In genomic region chr6:52260654-52261575, GRCm38 (mm10) we compare ENCODE assay signal across 8 mouse cellular contexts. TPM values are rescaled to one million over a fixed set of nuclear protein-coding genes. Genes with fewer than 3 reads are reported as not detected.
DNase-seq lines count a peak whose midpoint lies in the region; ATAC-seq and TF ChIP-seq lines count a peak whose summit lies in the region.

Gene Hoxa13 (minus strand): TSS chr6:52260880.

- 0 out of 2 replicates have a peak within 1 kb of the TSS, but pooled peaks have one; percentile 17 for H3K9ac ChIP-seq in lung, embryonic 14.5 days
- peak within 1 kb of the TSS; percentile 31 for H3K9ac ChIP-seq in intestine, postnatal 0 days (ENCODE audit: low read depth, low read length)
- no peak within 1 kb of the TSS for H3K9ac ChIP-seq in neural tube, embryonic 11.5 days (ENCODE audit: low read length)

- 1% methylated on average over 65 of the region's 72 CpGs for WGBS in lung, embryonic 14.5 days
- 1% methylated on average over 35 of the region's 72 CpGs for WGBS in intestine, postnatal 0 days
- whole genome bisulfite sequencing in neural tube, embryonic 11.5 days: 0% methylated on average over 26 of the region's 72 CpGs

- H3K4me2 ChIP-seq in lung, embryonic 14.5 days: peak within 1 kb of the TSS; percentile 67
- peak within 1 kb of the TSS; percentile 73 for H3K4me2 ChIP-seq in intestine, postnatal 0 days (replicated peaks; ENCODE audit: low read depth)
- H3K4me2 ChIP-seq in neural tube, embryonic 11.5 days (ENCODE audit: low read depth): peak within 1 kb of the TSS; percentile 48

- H3K27ac ChIP-seq in lung, embryonic 14.5 days (ENCODE audit: low read depth): no peak within 1 kb of the TSS
- H3K27ac ChIP-seq in intestine, postnatal 0 days (ENCODE audit: low read depth, low read length): no peak within 1 kb of the TSS
- H3K27ac ChIP-seq in neural tube, embryonic 11.5 days (ENCODE audit: low read depth, low read length): no peak within 1 kb of the TSS

- peak within 1 kb of the TSS; percentile 38 for H3K4me3 ChIP-seq in lung, embryonic 14.5 days (ENCODE audit: low read depth, low read length)
- peak within 1 kb of the TSS; percentile 45 for H3K4me3 ChIP-seq in intestine, postnatal 0 days (ENCODE audit: low read depth, low read length)
- peak within 1 kb of the TSS; percentile 26 for H3K4me3 ChIP-seq in neural tube, embryonic 11.5 days (ENCODE audit: low read depth, low read length)

- H3K4me1 ChIP-seq in lung, embryonic 14.5 days (ENCODE audit: insufficient read depth): no peaks in the 10 kb centered on the region
- no peaks in the 10 kb centered on the region for H3K4me1 ChIP-seq in intestine, postnatal 0 days (replicated peaks; ENCODE audit: control insufficient read depth, insufficient read depth, low read length)
- peaks cover 8% of the 10 kb centered on the region for H3K4me1 ChIP-seq in neural tube, embryonic 11.5 days (ENCODE audit: control insufficient read depth, insufficient read depth, low read length)

- H3K9me3 ChIP-seq in lung, embryonic 14.5 days (ENCODE audit: low read depth, low read length): no peaks in the 10 kb centered on the region
- no peaks in the 10 kb centered on the region for H3K9me3 ChIP-seq in intestine, postnatal 0 days (ENCODE audit: control insufficient read depth)
- H3K9me3 ChIP-seq in neural tube, embryonic 11.5 days (ENCODE audit: control insufficient read depth, low read length): no peaks in the 10 kb centered on the region

- H3K27me3 ChIP-seq in lung, embryonic 14.5 days (ENCODE audit: insufficient read depth, low read length): peaks cover 91% of the 10 kb centered on the region
- peaks cover 86% of the 10 kb centered on the region for H3K27me3 ChIP-seq in intestine, postnatal 0 days (replicated peaks; ENCODE audit: control insufficient read depth, insufficient read depth, low read length)
- peaks cover 92% of the 10 kb centered on the region for H3K27me3 ChIP-seq in neural tube, embryonic 11.5 days (ENCODE audit: control insufficient read depth, insufficient read depth, low read length)

- no peaks in the 10 kb centered on the region for H3K36me3 ChIP-seq in lung, embryonic 14.5 days (ENCODE audit: insufficient read depth)
- no peaks in the 10 kb centered on the region for H3K36me3 ChIP-seq in intestine, postnatal 0 days (ENCODE audit: control insufficient read depth, insufficient read depth)
- no peaks in the 10 kb centered on the region for H3K36me3 ChIP-seq in neural tube, embryonic 11.5 days (ENCODE audit: control insufficient read depth, insufficient read depth, low read length)

- no peak for TF ChIP-seq CTCF in lung, embryonic 14.5 days (IDR thresholded peaks at IDR 0.05; ENCODE audit: low read depth)
- TF ChIP-seq CTCF in intestine, postnatal 0 days (IDR thresholded peaks at IDR 0.05; ENCODE audit: low read depth): no peak

- DNase-seq in lung, embryonic 14.5 days: peak; percentile 63
- DNase-seq in lung, postnatal 10 days: no peak
- DNase-seq in embryo, embryonic 11 days: peak; percentile 81
- DNase-seq in neural tube, embryonic 11.5 days (ENCODE audit: low spot score): peak; percentile 49
- no peak for DNase-seq in Muller cell, postnatal 12 days (ENCODE audit: inconsistent ontology term)
- DNase-seq in layer of hippocampus, postnatal 25 days (ENCODE audit: extremely low spot score in 1 of 2, low spot score in 1 of 2): no peak

- peak; percentile 82; the same call in 1 of the 2 replicates for ATAC-seq in lung, embryonic 14.5 days (ENCODE audit: insufficient read depth)
- ATAC-seq in intestine, postnatal 0 days: peak; percentile 31; the same call in 1 of the 2 replicates
- ATAC-seq in neural tube, embryonic 11.5 days (ENCODE audit: insufficient read depth, low FRiP score, low TSS enrichment): peak; percentile 53; the same call in 1 of the 2 replicates
- ATAC-seq in erythroblast, adult 5-6 weeks (replicated peaks; ENCODE audit: low FRiP score, poor library complexity, severe bottlenecking): no peak

RNA-seq across cellular contexts. Expression of gene Hoxa13, which starts in this region (rescaled TPM):
- polyA plus RNA-seq in lung, embryonic 14.5 days (2014; fragmentation: Nextera tagmentation; extraction: Ambion mirVana): not detected in 2 replicates
- polyA plus RNA-seq in intestine, postnatal 0 days (2015; fragmentation: Nextera tagmentation; extraction: Ambion mirVana): not detected in 2 replicates
- 0.11 and 0.26 TPM in 2 replicates for polyA plus RNA-seq in neural tube, embryonic 11.5 days (2014; fragmentation: Nextera tagmentation; extraction: Ambion mirVana)
- not detected in 2 replicates for total RNA-seq in erythroblast, adult 5-6 weeks (2015; ENCODE audit: low replicate concordance)
- total RNA-seq in erythroblast, adult 5-6 weeks (2017; ENCODE audit: low replicate concordance): not detected in 2 replicates
- not detected for total RNA-seq in layer of hippocampus, postnatal 25 days (2021)

Comparison
In these comparisons a context has a peak if more than half of its experiments do, and no peak if none do; other contexts are left out.
1. Peak in DNase-seq, ATAC-seq, H3K4me3 ChIP-seq, H3K9ac ChIP-seq and H3K4me2 ChIP-seq in lung, embryonic 14.5 days; RNA of the gene not detected or under 1 TPM.
2. Peak in ATAC-seq, H3K4me3 ChIP-seq, H3K9ac ChIP-seq and H3K4me2 ChIP-seq in intestine, postnatal 0 days; RNA of the gene not detected or under 1 TPM.
3. Peak in DNase-seq, ATAC-seq, H3K4me3 ChIP-seq and H3K4me2 ChIP-seq in neural tube, embryonic 11.5 days; RNA of the gene not detected or under 1 TPM.